Comparison of ENCODE assay signal across 20 mouse cellular contexts in the genomic region with DNA sequence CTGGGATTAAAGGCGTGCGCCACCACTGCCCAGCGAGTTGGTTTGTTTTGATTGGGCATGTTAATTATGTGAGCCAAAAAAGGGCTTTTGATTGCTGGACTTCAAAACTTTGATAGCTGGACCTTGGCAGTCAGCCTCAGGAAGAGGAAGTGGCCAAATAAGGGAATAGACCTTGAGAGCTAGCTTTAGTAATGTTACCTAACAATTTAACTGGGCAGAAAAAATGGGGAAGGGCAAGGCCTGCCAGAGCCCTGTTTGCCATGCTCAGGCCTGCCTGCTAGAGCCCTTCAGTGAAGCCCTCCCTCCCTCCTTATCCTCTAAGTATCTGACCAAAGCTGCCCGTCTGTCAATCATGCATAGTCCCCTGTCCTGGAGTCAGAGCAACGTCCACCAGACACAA. TPM values are rescaled to one million over a fixed set of nuclear protein-coding genes. Genes with fewer than 3 reads are reported as not detected.
DNase-seq lines count a peak whose midpoint lies in the region; ATAC-seq and TF ChIP-seq lines count a peak whose summit lies in the region.
"Had no signal": no experiment of that assay in that cellular context is flagged by ENCODE, and none has a peak within 500 bp of the region (broad histone marks: within the 10 kb centered on the region; RNA-seq: fewer than 3 reads in every experiment).

No protein-coding gene starts in this region.

- H3K27ac ChIP-seq in lung, embryonic 16.5 days (ENCODE audit: low read length), result no peak overlapping the region
- H3K27ac ChIP-seq in lung, postnatal 0 days (ENCODE audit: low read length), result no peak overlapping the region
- no peak overlapping the region for H3K27ac ChIP-seq in forebrain, postnatal 0 days (ENCODE audit: low read depth, low read length)
- H3K27ac ChIP-seq: embryonic facial prominence, embryonic 10.5 days; hindbrain, postnatal 0 days; limb, embryonic 10.5 days; lung, embryonic 15.5 days; neural tube, embryonic 12.5 days; stomach, embryonic 15.5 days had no signal

- TF ChIP-seq EP300 in lung, postnatal 0 days (IDR thresholded peaks at IDR 0.05), result no peak

- no peak overlapping the region for H3K4me2 ChIP-seq in lung, embryonic 16.5 days (ENCODE audit: low read depth, low read length)
- H3K4me2 ChIP-seq in lung, postnatal 0 days (replicated peaks; ENCODE audit: low read depth, low read length), result no peak overlapping the region
- no peak overlapping the region for H3K4me2 ChIP-seq in forebrain, postnatal 0 days (ENCODE audit: low read depth)
- H3K4me2 ChIP-seq: lung, embryonic 15.5 days; neural tube, embryonic 12.5 days; stomach, embryonic 15.5 days had no signal

- H3K9ac ChIP-seq in lung, embryonic 16.5 days (ENCODE audit: low read length), result no peak overlapping the region
- no peak overlapping the region for H3K9ac ChIP-seq in lung, postnatal 0 days (replicated peaks; ENCODE audit: low read depth)
- no peak overlapping the region for H3K9ac ChIP-seq in forebrain, postnatal 0 days
- H3K9ac ChIP-seq: lung, embryonic 15.5 days; neural tube, embryonic 12.5 days; stomach, embryonic 15.5 days had no signal

- H3K9me3 ChIP-seq in lung, embryonic 16.5 days (ENCODE audit: control insufficient read depth, low read length), result no peaks in the 10 kb centered on the region
- no peaks in the 10 kb centered on the region for H3K9me3 ChIP-seq in lung, postnatal 0 days (ENCODE audit: low read length)
- no peaks in the 10 kb centered on the region for H3K9me3 ChIP-seq in forebrain, postnatal 0 days (ENCODE audit: low read length)
- H3K9me3 ChIP-seq: embryonic facial prominence, embryonic 10.5 days; limb, embryonic 10.5 days; lung, embryonic 15.5 days; neural tube, embryonic 12.5 days; stomach, embryonic 15.5 days had no signal

- peak; percentile 32 for ATAC-seq in lung, embryonic 16.5 days (ENCODE audit: low read depth)
- peak; percentile 82 for ATAC-seq in lung, postnatal 0 days
- peak; percentile 80 for ATAC-seq in neutrophil, adult 5-6 weeks (ENCODE audit: extremely low read depth, insufficient number of reproducible peaks, low FRiP score, poor library complexity, severe bottlenecking)
- ATAC-seq in forebrain, postnatal 0 days, result no peak
- ATAC-seq: forebrain, embryonic 16.5 days; hindbrain, postnatal 0 days had no signal

- no peak for TF ChIP-seq CTCF in lung, postnatal 0 days (IDR thresholded peaks at IDR 0.05)
- no peak for TF ChIP-seq CTCF in forebrain, postnatal 0 days (IDR thresholded peaks at IDR 0.05; ENCODE audit: low read depth)

- 63% methylated on average over 5 of the region's 5 CpGs for WGBS in lung, embryonic 16.5 days
- WGBS in lung, postnatal 0 days, result 56% methylated on average over 5 of the region's 5 CpGs
- 77% methylated on average over 5 of the region's 5 CpGs for WGBS in forebrain, postnatal 0 days

- no peaks in the 10 kb centered on the region for H3K27me3 ChIP-seq in lung, embryonic 16.5 days (ENCODE audit: control insufficient read depth, insufficient read depth, low read depth, low read length)
- H3K27me3 ChIP-seq in lung, postnatal 0 days (replicated peaks; ENCODE audit: insufficient read depth, low read length), result no peaks in the 10 kb centered on the region
- no peaks in the 10 kb centered on the region for H3K27me3 ChIP-seq in forebrain, postnatal 0 days (ENCODE audit: insufficient read depth, low read length)
- H3K27me3 ChIP-seq: lung, embryonic 15.5 days; neural tube, embryonic 12.5 days; stomach, embryonic 15.5 days had no signal

- H3K4me1 ChIP-seq in lung, embryonic 16.5 days (replicated peaks; ENCODE audit: control insufficient read depth, insufficient read depth, low read length), result no peaks in the 10 kb centered on the region
- H3K4me1 ChIP-seq in lung, postnatal 0 days (ENCODE audit: insufficient read depth, low read depth, low read length), result no peaks in the 10 kb centered on the region; the same call in 1 of the 2 replicates
- H3K4me1 ChIP-seq in forebrain, postnatal 0 days (ENCODE audit: insufficient read depth), result no peaks in the 10 kb centered on the region
- H3K4me1 ChIP-seq: embryonic facial prominence, embryonic 10.5 days; limb, embryonic 10.5 days; neural tube, embryonic 12.5 days; stomach, embryonic 15.5 days had no signal

- H3K4me3 ChIP-seq in lung, embryonic 16.5 days (ENCODE audit: low read length), result no peak overlapping the region
- H3K4me3 ChIP-seq in lung, postnatal 0 days (ENCODE audit: low read depth, low read length), result no peak overlapping the region
- H3K4me3 ChIP-seq in forebrain, postnatal 0 days (ENCODE audit: low read depth, low read length), result no peak overlapping the region
- H3K4me3 ChIP-seq: embryonic facial prominence, embryonic 10.5 days; limb, embryonic 10.5 days; lung, embryonic 15.5 days; neural tube, embryonic 12.5 days; stomach, embryonic 15.5 days had no signal

- DNase-seq in lung, postnatal 14 days, result no peak
- peak; percentile 71 for DNase-seq in adrenal gland, postnatal 14 days
- peak; percentile 83 for DNase-seq in lung, postnatal 0 days (ENCODE audit: low spot score)
- DNase-seq in forebrain, postnatal 0 days, result no peak
- DNase-seq in layer of hippocampus, adult 18-20 months (ENCODE audit: low spot score in 2 of 2), result no peak
- DNase-seq: cerebellum, postnatal 14 days; heart, postnatal 14 days; kidney, adult 18-20 months; retina, postnatal 1 day had no signal

- H3K36me3 ChIP-seq in lung, embryonic 16.5 days (ENCODE audit: control insufficient read depth, insufficient read depth, low read length), result no peaks in the 10 kb centered on the region
- H3K36me3 ChIP-seq in lung, postnatal 0 days (ENCODE audit: insufficient read depth, low read length), result no peaks in the 10 kb centered on the region
- H3K36me3 ChIP-seq in forebrain, postnatal 0 days (ENCODE audit: insufficient read depth), result no peaks in the 10 kb centered on the region
- H3K36me3 ChIP-seq: embryonic facial prominence, embryonic 10.5 days; limb, embryonic 10.5 days; lung, embryonic 15.5 days; neural tube, embryonic 12.5 days; stomach, embryonic 15.5 days had no signal

RNA-seq across cellular contexts. Expression of gene Ceacam18, which starts 8.1 kb away (rescaled TPM):
- not detected in 2 replicates for polyA plus RNA-seq in lung, embryonic 16.5 days (2015; fragmentation: Nextera tagmentation; extraction: Ambion mirVana)
- 0.22 TPM in 1 of 2 replicates, not detected in the other for total RNA-seq in adrenal gland, postnatal 14 days (2021)
- polyA plus RNA-seq in lung, postnatal 0 days (2015; fragmentation: Nextera tagmentation; extraction: Ambion mirVana), result 0.07 and 0.08 TPM in 2 replicates
- 1.0 TPM in 1 of 2 replicates, not detected in the other for total RNA-seq in neutrophil, adult 5-6 weeks (2017)
- total RNA-seq in forebrain, postnatal 0 days (2014; rRNA removed), result 0.15 TPM in 1 of 2 replicates, not detected in the other
- polyA plus RNA-seq in forebrain, postnatal 0 days (2015; fragmentation: Nextera tagmentation; extraction: Ambion mirVana), result not detected in 2 replicates
- total RNA-seq in layer of hippocampus, adult 18-20 months (2021), result under 1 TPM in 1 of 2 experiments, not detected in 1; 0.15 TPM
- total RNA-seq: gastrocnemius, adult 8-10 months; heart, postnatal 14 days; hindbrain, postnatal 0 days; midbrain, postnatal 0 days had no signal
- polyA plus RNA-seq: embryonic facial prominence, embryonic 10.5 days; forebrain, embryonic 16.5 days; limb, embryonic 10.5 days; lung, embryonic 15.5 days; midbrain, postnatal 0 days; neural tube, embryonic 12.5 days had no signal

RNA-seq across cellular contexts. Expression of gene Siglece, which starts 17.4 kb away (rescaled TPM):
- polyA plus RNA-seq in lung, embryonic 16.5 days (2015; fragmentation: Nextera tagmentation; extraction: Ambion mirVana), result 1.2 and 2.2 TPM in 2 replicates
- total RNA-seq in adrenal gland, postnatal 14 days (2021), result 1.1 and 1.4 TPM in 2 replicates
- polyA plus RNA-seq in lung, postnatal 0 days (2015; fragmentation: Nextera tagmentation; extraction: Ambion mirVana), result 3.2 and 4.0 TPM in 2 replicates
- total RNA-seq in neutrophil, adult 5-6 weeks (2017), result 135 and 136 TPM in 2 replicates
- total RNA-seq in forebrain, postnatal 0 days (2014; rRNA removed), result 1.2 TPM in 1 of 2 replicates, not detected in the other
- 0.31 and 0.64 TPM in 2 replicates for polyA plus RNA-seq in forebrain, postnatal 0 days (2015; fragmentation: Nextera tagmentation; extraction: Ambion mirVana)
- 1 to 10 TPM; 1.2 to 1.5 TPM for total RNA-seq in layer of hippocampus, adult 18-20 months (2021)
- total RNA-seq: hindbrain, postnatal 0 days; midbrain, postnatal 0 days had no signal
- polyA plus RNA-seq: midbrain, postnatal 0 days had no signal

RNA-seq across cellular contexts. Expression of gene Ctu1, which starts 29.2 kb away (rescaled TPM):
- 13.0 and 13.1 TPM in 2 replicates for polyA plus RNA-seq in lung, embryonic 16.5 days (2015; fragmentation: Nextera tagmentation; extraction: Ambion mirVana)
- 9.3 and 10.1 TPM in 2 replicates for total RNA-seq in adrenal gland, postnatal 14 days (2021)
- 8.5 and 9.0 TPM in 2 replicates for polyA plus RNA-seq in lung, postnatal 0 days (2015; fragmentation: Nextera tagmentation; extraction: Ambion mirVana)
- 1.9 and 2.8 TPM in 2 replicates for total RNA-seq in neutrophil, adult 5-6 weeks (2017)
- 36.9 and 40.3 TPM in 2 replicates for total RNA-seq in forebrain, postnatal 0 days (2014; rRNA removed)
- 22.5 and 22.9 TPM in 2 replicates for polyA plus RNA-seq in forebrain, postnatal 0 days (2015; fragmentation: Nextera tagmentation; extraction: Ambion mirVana)
- total RNA-seq in layer of hippocampus, adult 18-20 months (2021), result 10 to 100 TPM; 10.5 to 10.6 TPM

RNA-seq across cellular contexts. Expression of gene Zfp819, which starts 35.6 kb away (rescaled TPM):
- polyA plus RNA-seq in lung, embryonic 16.5 days (2015; fragmentation: Nextera tagmentation; extraction: Ambion mirVana), result 0.41 and 0.80 TPM in 2 replicates
- not detected in 2 replicates for total RNA-seq in adrenal gland, postnatal 14 days (2021)
- polyA plus RNA-seq in lung, postnatal 0 days (2015; fragmentation: Nextera tagmentation; extraction: Ambion mirVana), result 0.08 and 0.27 TPM in 2 replicates
- 0.23 and 1.6 TPM in 2 replicates for total RNA-seq in neutrophil, adult 5-6 weeks (2017)
- total RNA-seq in forebrain, postnatal 0 days (2014; rRNA removed), result 0.33 and 0.85 TPM in 2 replicates
- 0.23 TPM in 2 replicates for polyA plus RNA-seq in forebrain, postnatal 0 days (2015; fragmentation: Nextera tagmentation; extraction: Ambion mirVana)
- under 1 TPM in 1 of 2 experiments, not detected in 1; 0.15 TPM for total RNA-seq in layer of hippocampus, adult 18-20 months (2021)
- total RNA-seq: gastrocnemius, adult 8-10 months; heart, postnatal 14 days had no signal
- polyA plus RNA-seq: stomach, embryonic 15.5 days had no signal

RNA-seq across cellular contexts. Expression of gene Klk14, which starts 47.6 kb away (rescaled TPM):
- polyA plus RNA-seq in lung, embryonic 16.5 days (2015; fragmentation: Nextera tagmentation; extraction: Ambion mirVana), result not detected in 2 replicates
- total RNA-seq in adrenal gland, postnatal 14 days (2021), result not detected in 2 replicates
- 0.31 and 0.39 TPM in 2 replicates for polyA plus RNA-seq in lung, postnatal 0 days (2015; fragmentation: Nextera tagmentation; extraction: Ambion mirVana)
- total RNA-seq in neutrophil, adult 5-6 weeks (2017), result not detected in 2 replicates
- not detected in 2 replicates for total RNA-seq in forebrain, postnatal 0 days (2014; rRNA removed)
- not detected in 2 replicates for polyA plus RNA-seq in forebrain, postnatal 0 days (2015; fragmentation: Nextera tagmentation; extraction: Ambion mirVana)
- not detected for total RNA-seq in layer of hippocampus, adult 18-20 months (2021)
- total RNA-seq: heart, postnatal 14 days; hindbrain, postnatal 0 days; midbrain, postnatal 0 days had no signal
- polyA plus RNA-seq: embryonic facial prominence, embryonic 10.5 days; forebrain, embryonic 16.5 days; hindbrain, postnatal 0 days; limb, embryonic 10.5 days; lung, embryonic 15.5 days; midbrain, postnatal 0 days; neural tube, embryonic 12.5 days had no signal

Comparison
In these comparisons a context has a peak if more than half of its experiments do, and no peak if none do; other contexts are left out.
1. DNase-seq: peak in adrenal gland, postnatal 14 days (single experiment) and lung, postnatal 0 days (single experiment); none in lung, postnatal 14 days (single experiment), forebrain, postnatal 0 days (single experiment) and layer of hippocampus, adult 18-20 months (0 of 2).
2. RNA of gene Siglece, which starts 17.4 kb away (total RNA-seq): 135 to 136 TPM in neutrophil, adult 5-6 weeks; 1.2 to 1.5 TPM in layer of hippocampus, adult 18-20 months, 1.1 to 1.4 TPM in adrenal gland, postnatal 14 days and 1.2 TPM in forebrain, postnatal 0 days; every median in the first group is over 10 times any median in the second.